Mouse (Mus musculus) induced T-regulatory cell, adult 2 months (primary cell): Measurements from ENCODE around the gene Sult2b1.

Source experiments
- DNase-seq: peaks from one replicate; pipeline ENCODE4 v3.0.0-alpha.2; 2012; ENCODE audit warnings: low read depth

Gene Sult2b1

DNA sequence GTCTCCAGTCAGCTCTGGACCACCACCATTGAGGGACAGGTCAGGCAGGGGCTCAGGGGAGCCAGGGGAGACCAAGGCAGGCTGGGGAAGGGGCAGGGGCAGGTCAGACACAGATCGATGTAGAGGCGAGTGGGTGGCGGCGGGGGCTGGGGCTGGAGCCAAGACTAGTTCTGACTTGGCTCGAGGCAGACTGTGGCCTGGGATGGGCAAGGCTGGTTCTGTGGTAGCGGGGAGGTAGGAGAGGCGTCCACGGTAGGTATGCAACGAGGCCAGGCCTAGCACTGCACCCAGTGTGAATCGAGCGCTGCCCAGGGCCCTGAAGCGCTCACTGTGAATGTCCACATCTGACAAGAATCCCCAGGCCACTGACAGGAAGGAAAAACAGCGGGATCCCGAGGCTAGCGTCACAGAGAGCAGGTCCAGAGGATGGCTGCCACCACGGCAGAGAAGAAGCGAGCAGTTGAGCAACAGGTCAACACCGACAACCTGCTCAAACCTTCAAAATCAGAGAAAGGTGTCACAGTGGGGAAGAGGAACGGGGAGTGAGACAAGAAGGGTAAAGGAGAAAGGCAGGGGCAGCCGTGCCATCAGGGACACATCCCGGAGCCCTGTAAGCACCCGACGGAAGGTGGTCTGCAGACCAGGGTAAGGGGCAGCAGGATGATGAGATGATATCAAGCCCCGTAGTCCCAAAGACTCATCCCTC is 73.0 kb downstream of the Sult2b1 start:
- DNase-seq, result no peak

GRCm38 (mm10) chr7:45710477-45711191 is 73.8 kb downstream of the Sult2b1 start:
- DNase-seq, result no peak

- DNase-seq, result no peak
These were observed 74.7 kb downstream of the Sult2b1 start for GRCm38 (mm10) chr7:45709677-45710355.

DNA sequence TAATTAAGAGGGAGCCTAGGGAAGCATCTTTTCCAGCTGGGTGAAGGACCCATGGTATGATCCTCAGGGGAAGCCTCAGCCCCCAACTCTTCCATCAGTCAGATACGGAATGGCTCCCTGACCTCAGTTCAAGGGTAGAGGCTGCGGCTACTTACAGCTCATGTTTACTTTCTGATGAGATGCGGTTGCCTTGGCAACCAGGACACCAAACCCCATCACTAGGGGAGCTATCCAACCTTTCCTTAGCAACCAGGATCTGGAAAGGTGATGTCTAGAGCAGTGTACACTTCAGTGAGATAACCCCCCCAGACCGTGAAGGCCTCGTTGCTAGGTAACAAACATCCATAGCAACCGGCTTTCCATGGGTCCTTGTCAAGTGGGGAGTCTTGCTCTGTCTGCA is 75.4 kb downstream of the Sult2b1 start:
- DNase-seq, result peak; percentile 60

GRCm38 (mm10) chr7:45708221-45708761 is 76.2 kb downstream of the Sult2b1 start:
- no peak for DNase-seq

- peak; percentile 94 for DNase-seq
These were observed 77.0 kb downstream of the Sult2b1 start for GRCm38 (mm10) chr7:45707375-45707967.

DNA sequence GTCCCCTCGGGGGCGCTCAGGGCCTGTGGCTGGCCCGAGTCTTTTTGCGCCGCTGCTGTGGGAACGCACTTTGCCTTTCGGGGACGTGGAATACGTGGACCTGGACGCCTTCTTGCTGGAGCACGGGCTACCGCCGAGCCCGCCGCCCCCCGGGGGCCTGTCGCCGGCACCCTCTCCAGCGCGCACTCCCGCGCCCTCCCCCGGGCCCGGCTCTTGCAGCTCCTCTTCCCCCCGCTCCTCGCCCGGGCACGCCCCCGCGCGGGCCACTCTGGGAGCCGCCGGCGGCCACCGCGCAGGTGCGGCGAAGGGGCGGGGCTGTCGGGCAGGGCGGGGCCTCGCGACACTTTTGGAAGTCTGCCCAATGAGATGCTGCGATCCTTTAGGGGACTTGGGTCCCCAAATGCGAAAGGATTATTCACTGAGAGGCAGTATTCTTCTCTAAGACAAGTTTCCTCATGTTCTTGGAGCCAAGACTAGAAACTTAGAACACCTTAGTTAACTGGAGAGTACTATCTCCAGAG is 77.7 kb downstream of the Sult2b1 start:
- DNase-seq, result peak; percentile 93

- peak; percentile 59 for DNase-seq
These were observed 78.6 kb downstream of the Sult2b1 start for GRCm38 (mm10) chr7:45705873-45706281.

- no peak for DNase-seq
These were observed 79.0 kb downstream of the Sult2b1 start for GRCm38 (mm10) chr7:45705443-45705864.

GRCm38 (mm10) chr7:45704730-45705442 is 79.6 kb downstream of the Sult2b1 start, which contains the start of gene Dbp:
TSS of gene Dbp (plus strand) at chr7:45705088.
- DNase-seq, result peak; percentile 99

DNA sequence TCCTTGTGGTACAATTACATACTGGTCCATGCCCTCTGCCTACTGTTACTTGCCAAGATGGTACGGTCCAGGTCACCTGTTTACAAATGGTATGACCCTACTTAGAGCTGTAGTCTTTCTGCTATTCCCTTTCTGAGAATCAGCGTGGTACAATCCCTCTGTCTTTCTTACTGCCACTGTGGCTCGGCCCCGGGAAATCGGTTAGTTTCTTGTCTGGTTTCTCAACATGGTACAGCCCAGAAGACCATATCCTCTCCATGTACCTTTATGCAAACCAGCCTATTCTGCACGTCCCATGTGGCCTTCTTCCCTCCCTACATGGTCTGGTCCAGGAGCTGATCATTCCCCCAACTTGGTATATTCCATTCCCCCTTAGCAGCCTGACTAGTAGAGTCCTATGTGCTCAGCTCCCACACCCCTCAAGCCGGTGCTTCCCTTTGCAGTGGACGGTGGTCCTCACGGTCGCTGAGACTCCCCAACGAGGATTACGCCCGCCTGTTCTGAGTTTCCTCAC is 80.4 kb downstream of the Sult2b1 start:
- DNase-seq, result peak; percentile 87

DNA sequence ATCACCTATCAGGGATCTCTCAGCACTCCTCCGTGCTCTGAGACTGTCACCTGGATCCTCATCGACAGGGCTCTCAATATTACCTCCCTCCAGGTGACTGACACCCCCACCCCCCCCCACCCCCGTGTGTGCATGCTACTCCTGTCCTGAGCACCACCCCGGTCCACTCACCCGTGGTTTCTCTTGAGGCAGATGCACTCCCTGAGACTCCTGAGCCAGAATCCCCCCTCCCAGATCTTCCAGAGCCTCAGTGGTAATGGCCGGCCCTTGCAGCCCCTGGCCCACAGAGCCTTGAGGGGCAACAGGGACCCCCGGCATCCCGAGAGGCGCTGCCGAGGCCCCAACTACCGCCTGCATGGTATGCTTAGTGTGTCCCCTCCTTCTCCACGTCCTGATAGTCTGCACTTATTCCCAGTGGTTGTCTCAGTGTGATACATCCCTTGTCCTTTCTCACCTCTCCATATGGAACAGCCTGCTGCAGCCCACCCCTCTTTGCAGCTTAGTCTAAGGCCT is 80.9 kb downstream of the Sult2b1 start:
- DNase-seq, result no peak

GRCm38 (mm10) chr7:45702809-45703520 is 81.5 kb downstream of the Sult2b1 start:
- DNase-seq, result no peak

DNA sequence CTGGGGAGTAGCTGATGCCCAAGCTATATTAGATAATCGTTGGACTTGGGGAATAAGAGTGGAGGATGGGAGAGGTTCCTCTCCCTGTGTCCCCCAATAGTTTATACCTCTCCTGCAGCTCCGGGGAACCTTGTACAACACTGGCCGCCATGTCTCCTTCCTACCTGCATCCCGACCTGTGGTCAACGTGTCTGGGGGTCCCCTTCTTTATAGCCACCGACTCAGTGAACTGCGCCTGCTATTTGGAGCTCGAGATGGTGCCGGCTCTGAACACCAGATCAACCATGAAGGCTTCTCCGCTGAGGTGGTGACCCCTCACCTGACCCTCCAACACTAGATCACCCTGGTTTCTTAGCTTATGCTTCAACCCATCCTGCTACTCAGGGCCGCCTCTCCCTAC is 82.2 kb downstream of the Sult2b1 start:
- no peak for DNase-seq

DNA sequence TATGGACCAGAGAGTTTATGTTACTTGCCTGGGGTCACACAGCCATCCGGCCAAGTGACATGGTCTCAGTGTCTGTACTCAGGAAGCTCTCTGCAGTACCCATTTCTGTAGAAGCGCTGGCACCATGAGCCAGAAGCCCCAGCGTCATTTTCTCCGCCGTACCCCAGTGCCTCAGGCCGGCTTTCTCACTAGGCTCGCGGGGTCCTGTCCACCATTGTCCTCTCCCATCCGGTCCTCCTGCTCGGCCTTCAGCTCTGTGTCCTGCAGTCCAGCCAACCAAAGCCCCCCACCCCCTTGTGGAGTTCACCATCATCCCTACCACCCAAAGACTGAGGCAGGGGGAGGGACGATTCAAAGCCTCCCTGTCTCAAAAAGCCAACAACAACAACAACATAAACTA is 82.9 kb downstream of the Sult2b1 start:
- no peak for DNase-seq

GRCm38 (mm10) chr7:45701072-45701471 is 83.4 kb downstream of the Sult2b1 start:
- DNase-seq, result no peak

GRCm38 (mm10) chr7:45700301-45701015 is 84.0 kb downstream of the Sult2b1 start:
- peak; percentile 82 for DNase-seq

DNA sequence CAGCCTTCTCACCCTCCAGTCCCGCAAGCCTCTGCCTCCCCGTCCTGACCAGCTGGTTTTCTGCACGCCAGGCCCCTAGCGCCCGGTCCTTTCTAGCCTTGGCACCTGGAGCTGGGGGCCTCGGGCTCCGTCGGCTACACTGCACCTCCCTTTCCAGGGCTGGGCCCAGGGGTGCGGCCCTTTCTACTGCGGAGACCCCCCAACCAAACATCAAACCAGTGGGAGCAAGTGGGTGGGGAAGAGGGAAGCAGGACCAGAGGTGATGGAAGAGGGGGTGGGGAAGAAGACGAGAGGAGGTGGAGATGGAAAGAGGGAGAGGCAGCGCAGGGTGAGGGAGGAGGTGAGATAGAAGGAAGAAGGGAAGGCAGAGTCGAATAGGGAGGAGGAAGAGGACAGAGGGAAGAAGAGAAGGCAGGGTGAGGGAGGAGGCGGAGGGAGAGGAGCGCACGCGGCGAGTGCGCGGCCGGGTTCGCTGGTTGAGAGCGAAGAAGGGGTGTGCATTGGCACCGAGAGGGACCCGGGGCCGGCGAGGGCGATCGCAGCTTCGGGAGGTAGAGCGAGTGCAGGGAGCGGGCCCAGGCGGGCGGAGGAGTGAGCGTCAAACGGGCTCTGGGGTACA is 84.8 kb downstream of the Sult2b1 start, which contains the start of gene Car11:
Gene Car11 (plus strand): TSS at position 321 of the 619 bp plus-strand sequence.
- no peak for DNase-seq

GRCm38 (mm10) chr7:45697894-45698293 is 86.6 kb downstream of the Sult2b1 start:
- peak; percentile 25 for DNase-seq
